Mouse (Mus musculus) liver, postnatal 0 days (tissue): ENCODE measurements around the gene Ddx6. TPM values are rescaled to one million over a fixed set of nuclear protein-coding genes. Genes with fewer than 3 reads are reported as not detected.

ENCODE experiments used
- ATAC-seq: fragments of 200-750 bp; cut with Nextera tagmentation; 2 replicates; pipeline ENCODE4 v1.8.0; 2017; ENCODE audit warnings: mild to moderate bottlenecking, moderate library complexity
- DNase-seq: peaks from one replicate; pipeline ENCODE4 v3.0.0-alpha.2; 2016
- H3K27ac ChIP-seq: fragments of 300-500 bp; sonication (generic); 2 replicates; pipeline ENCODE4 v1.5.1; 2014; ENCODE audit warnings: antibody characterized with exemption, moderate library complexity, mild to moderate bottlenecking, low read depth
- H3K27me3 ChIP-seq: fragments of 300-500 bp; sonication (generic); 2 replicates; pipeline ENCODE4 v1.6.1; 2014; ENCODE audit warnings: low read length, control low read depth, mixed read lengths; ENCODE audit not compliant: insufficient read depth
- H3K36me3 ChIP-seq: fragments of 300-500 bp; sonication (generic); replicated peaks from 2 replicates; pipeline ENCODE4 v1.6.1; 2014; ENCODE audit warnings: mild to moderate bottlenecking, control low read depth, low read length, moderate library complexity, mixed read lengths; ENCODE audit not compliant: insufficient read depth
- H3K4me1 ChIP-seq: fragments of 300-500 bp; sonication (generic); 2 replicates; pipeline ENCODE4 v1.6.1; 2014; ENCODE audit warnings: antibody characterized with exemption, mild to moderate bottlenecking, control low read depth; ENCODE audit not compliant: insufficient read depth
- H3K4me2 ChIP-seq: fragments of 300-500 bp; sonication (generic); 2 replicates; pipeline ENCODE4 v1.6.1; 2014; ENCODE audit warnings: low read depth, mild to moderate bottlenecking, low read length, moderate library complexity, mixed read lengths
- H3K4me3 ChIP-seq: fragments of 300-500 bp; sonication (generic); 2 replicates; pipeline ENCODE4 v1.5.1; 2014; ENCODE audit warnings: low read depth, low read length
- H3K9ac ChIP-seq: fragments of 300-500 bp; sonication (generic); replicated peaks from 2 replicates; pipeline ENCODE4 v1.6.1; 2014; ENCODE audit warnings: mild to moderate bottlenecking, moderate library complexity
- H3K9me3 ChIP-seq: fragments of 300-500 bp; sonication (generic); 2 replicates; pipeline ENCODE4 v1.6.1; 2016; ENCODE audit warnings: mild to moderate bottlenecking, control low read depth, low read length, mixed read lengths
- CTCF ChIP-seq: sonication (generic); IDR thresholded peaks from 2 replicates; pipeline ENCODE4 v1.5.1; 2016; ENCODE audit warnings: antibody characterized with exemption, low read depth
- EP300 ChIP-seq: IDR thresholded peaks from 2 replicates; pipeline ENCODE4 v1.6.1; 2016; ENCODE audit warnings: antibody characterized with exemption, low read depth, mild to moderate bottlenecking
- WGBS: fragments of 180-500 bp; shearing (Covaris S2); extraction: QIAGEN DNeasy Blood & Tissue Kit; methylation state at CpG from one replicate; pipeline ENCODE4 v1.1.7; 2014; ENCODE audit not compliant: insufficient replicate concordance; 5-methylcytosine and 5-hydroxymethylcytosine counted together
- polyA plus RNA-seq: library from polyadenylated mRNA; unstranded; fragments of >200 nt; fragmentation: Nextera tagmentation; extraction: Ambion mirVana; gene quantifications from 2 replicates; pipeline ENCODE4 v1.2.1, GENCODE M21; 2015

Gene Ddx6
- polyA plus RNA-seq, 1 experiment from 2014 or later: 6.3 TPM

GRCm38 (mm10) chr9:44641616-44642015 is 36.9 kb downstream of the Ddx6 start:
- H3K9ac ChIP-seq: no peak overlapping the region
- H3K27ac ChIP-seq: no peak overlapping the region
- 0 out of 2 replicates have a peak, but pooled peaks cover 5% of the 10 kb centered on the region for H3K4me1 ChIP-seq
- H3K4me3 ChIP-seq: no peak overlapping the region
- DNase-seq (no peak), ATAC-seq (no peak)
- no peak overlapping the region for H3K4me2 ChIP-seq
- TF ChIP-seq EP300 (no peak), CTCF (no peak)
- no peaks in the 10 kb centered on the region for H3K9me3 ChIP-seq
- 86% methylated on average over 2 of the region's 2 CpGs for WGBS
- no peaks in the 10 kb centered on the region for H3K27me3 ChIP-seq
- peaks cover 24% of the 10 kb centered on the region for H3K36me3 ChIP-seq

- Histone ChIP-seq H3K4me1 (0 out of 2 replicates have a peak, but pooled peaks cover 5% of the 10 kb centered on the region), H3K4me2 (no peak overlapping the region), H3K27me3 (no peaks in the 10 kb centered on the region), H3K9ac (no peak overlapping the region), H3K36me3 (peaks cover 11% of the 10 kb centered on the region), H3K9me3 (no peaks in the 10 kb centered on the region), H3K4me3 (no peak overlapping the region), H3K27ac (no peak overlapping the region)
- TF ChIP-seq EP300 (no peak), CTCF (no peak)
- WGBS: 88% methylated on average over 7 of the region's 7 CpGs
- no peak for DNase-seq
- no peak for ATAC-seq
Measured at GRCm38 (mm10) chr9:44643103-44643502, 38.4 kb downstream of the Ddx6 start.

GRCm38 (mm10) chr9:44644186-44644585 is 39.5 kb downstream of the Ddx6 start:
- no peak overlapping the region for H3K27ac ChIP-seq
- no peak overlapping the region for H3K4me3 ChIP-seq
- 0 out of 2 replicates have a peak, but pooled peaks cover 5% of the 10 kb centered on the region for H3K4me1 ChIP-seq
- ATAC-seq (no peak), DNase-seq (no peak)
- H3K9ac ChIP-seq: no peak overlapping the region
- no peak overlapping the region for H3K4me2 ChIP-seq
- WGBS: 74% methylated on average over 2 of the region's 2 CpGs
- TF ChIP-seq CTCF: no peak
- no peaks in the 10 kb centered on the region for H3K9me3 ChIP-seq
- H3K36me3 ChIP-seq: 0 out of 2 replicates have a peak, but pooled peaks cover 4% of the 10 kb centered on the region
- H3K27me3 ChIP-seq: no peaks in the 10 kb centered on the region

GRCm38 (mm10) chr9:44645481-44645880 is 40.8 kb downstream of the Ddx6 start:
- Histone ChIP-seq H3K27me3 (no peaks in the 10 kb centered on the region), H3K4me1 (0 out of 2 replicates have a peak, but pooled peaks cover 5% of the 10 kb centered on the region), H3K27ac (no peak overlapping the region; the same call in 1 of the 2 replicates), H3K9ac (no peak overlapping the region), H3K9me3 (no peaks in the 10 kb centered on the region), H3K4me3 (no peak overlapping the region), H3K4me2 (peak overlapping the region; percentile 48; the same call in 1 of the 2 replicates), H3K36me3 (0 out of 2 replicates have a peak, but pooled peaks cover 4% of the 10 kb centered on the region)
- no peak for ATAC-seq
- TF ChIP-seq EP300: no peak
- TF ChIP-seq CTCF: 0 out of 2 replicates have a peak, but pooled peaks have one; percentile 18
- WGBS: 50% methylated on average over 5 of the region's 5 CpGs
- DNase-seq: no peak

- 33% methylated on average over 15 of the region's 15 CpGs for WGBS
- H3K9me3 ChIP-seq: no peaks in the 10 kb centered on the region
- H3K4me1 ChIP-seq: 0 out of 2 replicates have a peak, but pooled peaks cover 5% of the 10 kb centered on the region
- H3K36me3 ChIP-seq: no peaks in the 10 kb centered on the region
- no peak for TF ChIP-seq CTCF
- no peak for TF ChIP-seq EP300
- H3K9ac ChIP-seq: no peak overlapping the region
- DNase-seq: peak; percentile 56
- ATAC-seq: 0 out of 2 replicates have a peak, but pooled peaks have one; percentile 38
- peak overlapping the region; percentile 48 for H3K4me2 ChIP-seq
- H3K4me3 ChIP-seq: no peak overlapping the region
- peak overlapping the region; percentile 29; the same call in 1 of the 2 replicates for H3K27ac ChIP-seq
- no peaks in the 10 kb centered on the region for H3K27me3 ChIP-seq
Measured at GRCm38 (mm10) chr9:44645924-44646323, 41.2 kb downstream of the Ddx6 start.

- Histone ChIP-seq H3K27ac (peak overlapping the region; percentile 29; the same call in 1 of the 2 replicates), H3K4me1 (0 out of 2 replicates have a peak, but pooled peaks cover 5% of the 10 kb centered on the region), H3K4me3 (no peak overlapping the region), H3K9ac (no peak overlapping the region), H3K27me3 (no peaks in the 10 kb centered on the region), H3K9me3 (no peaks in the 10 kb centered on the region), H3K36me3 (no peaks in the 10 kb centered on the region), H3K4me2 (peak overlapping the region; percentile 48)
- WGBS: 51% methylated on average over 6 of the region's 6 CpGs
- TF ChIP-seq CTCF: no peak
- no peak for TF ChIP-seq EP300
- no peak for ATAC-seq
- DNase-seq: no peak
Measured at GRCm38 (mm10) chr9:44646366-44646765, 41.7 kb downstream of the Ddx6 start.
